Mouse (Mus musculus) frontal cortex, postnatal 25 days (tissue): ENCODE measurements at regions not wholly inside any gene's neighbourhood (a gene's known extent, or its start where the extent isn't known, plus 50 kb on each side); places are given as distances from the start of the nearest gene placed in this dataset.

Experiments used
- DNase-seq, 2 experiments: peaks; one replicate each; pipeline ENCODE4 v3.0.0; 2022; ENCODE audit warnings: low spot score in 2 of 2

GRCm38 (mm10) chr4:55824047-55824760 is 291.9 kb upstream of the Klf4 start:
- DNase-seq, result no peak

GRCm38 (mm10) chr4:55823583-55823982 is 291.3 kb upstream of the Klf4 start:
- DNase-seq, result no peak

- no peak for DNase-seq
Measured at GRCm38 (mm10) chr4:55817035-55817818, 285.0 kb upstream of the Klf4 start.

GRCm38 (mm10) chr4:55815832-55816231 is 283.6 kb upstream of the Klf4 start:
- DNase-seq, result no peak

GRCm38 (mm10) chr4:55812846-55813245 is 280.6 kb upstream of the Klf4 start:
- no peak for DNase-seq

GRCm38 (mm10) chr4:55811656-55812055 is 279.4 kb upstream of the Klf4 start:
- no peak for DNase-seq

GRCm38 (mm10) chr4:55808501-55808900 is 276.2 kb upstream of the Klf4 start:
- DNase-seq, result no peak

GRCm38 (mm10) chr4:55806799-55807198 is 274.5 kb upstream of the Klf4 start:
- DNase-seq, result no peak

GRCm38 (mm10) chr4:55805255-55806051 is 273.2 kb upstream of the Klf4 start:
- DNase-seq, result no peak

- no peak for DNase-seq
Measured at GRCm38 (mm10) chr4:55802101-55802500, 269.8 kb upstream of the Klf4 start.

GRCm38 (mm10) chr4:55798099-55798498 is 265.8 kb upstream of the Klf4 start:
- no peak for DNase-seq

GRCm38 (mm10) chr4:55781329-55781847 is 249.1 kb upstream of the Klf4 start:
- no peak for DNase-seq

- no peak for DNase-seq
Measured at GRCm38 (mm10) chr4:55779581-55779980, 247.3 kb upstream of the Klf4 start.

GRCm38 (mm10) chr4:55775858-55776257 is 243.6 kb upstream of the Klf4 start:
- DNase-seq, result no peak

- no peak for DNase-seq
Measured at GRCm38 (mm10) chr4:55774571-55774970, 242.3 kb upstream of the Klf4 start.

- DNase-seq, result no peak
Measured at GRCm38 (mm10) chr4:55769656-55770055, 237.4 kb upstream of the Klf4 start.

GRCm38 (mm10) chr4:55768325-55768724 is 236.1 kb upstream of the Klf4 start:
- no peak for DNase-seq

- DNase-seq, result no peak
Measured at GRCm38 (mm10) chr4:55767133-55767532, 234.9 kb upstream of the Klf4 start.

GRCm38 (mm10) chr4:55765780-55766179 is 233.5 kb upstream of the Klf4 start:
- DNase-seq, result no peak

GRCm38 (mm10) chr4:55763112-55763511 is 230.8 kb upstream of the Klf4 start:
- DNase-seq, result no peak

GRCm38 (mm10) chr4:55762389-55762788 is 230.1 kb upstream of the Klf4 start:
- no peak for DNase-seq
